ENCODE assay signal across 8 mouse cellular contexts in genomic region chr1:165104707-165105259, GRCm38 (mm10). TPM values are rescaled to one million over a fixed set of nuclear protein-coding genes. Genes with fewer than 3 reads are reported as not detected.
A peak's percentile ranks its signal among the peaks of the same experiment; 100 is the strongest.
DNase-seq lines count a peak whose midpoint lies in the region; ATAC-seq and TF ChIP-seq lines count a peak whose summit lies in the region.
"Had no signal": no experiment of that assay in that cellular context is flagged by ENCODE, and none has a peak within 500 bp of the region (broad histone marks: within the 10 kb centered on the region; RNA-seq: fewer than 3 reads in every experiment).

No protein-coding gene starts in this region.

- peak overlapping the region; percentile 80 for H3K27ac ChIP-seq in liver, postnatal 0 days (ENCODE audit: low read depth)

- no peaks in the 10 kb centered on the region for H3K27me3 ChIP-seq in liver, postnatal 0 days (ENCODE audit: insufficient read depth, low read length)

- no peaks in the 10 kb centered on the region for H3K9me3 ChIP-seq in liver, postnatal 0 days (ENCODE audit: low read length)

- H3K4me1 ChIP-seq in liver, postnatal 0 days (ENCODE audit: insufficient read depth), result peaks cover 11% of the 10 kb centered on the region

- 43% methylated on average over 7 of the region's 7 CpGs for WGBS in liver, postnatal 0 days (ENCODE audit: insufficient replicate concordance)

- peak overlapping the region; percentile 21; the same call in 1 of the 2 replicates for H3K9ac ChIP-seq in liver, postnatal 0 days (replicated peaks)

- peak overlapping the region; percentile 32 for H3K4me3 ChIP-seq in liver, postnatal 0 days (ENCODE audit: low read depth, low read length)

- no peak for TF ChIP-seq CTCF in liver, postnatal 0 days (IDR thresholded peaks at IDR 0.05; ENCODE audit: low read depth)

- H3K4me2 ChIP-seq in liver, postnatal 0 days (ENCODE audit: low read depth, low read length), result peak overlapping the region; percentile 70

- TF ChIP-seq EP300 in liver, postnatal 0 days (IDR thresholded peaks at IDR 0.05; ENCODE audit: low read depth), result peak; percentile 91

- ATAC-seq in liver, postnatal 0 days, result peak; percentile 88
- ATAC-seq in granulocyte monocyte progenitor cell, adult 5-6 weeks (replicated peaks; ENCODE audit: poor library complexity, severe bottlenecking), result no peak
- ATAC-seq in inflammation-experienced regulatory T-cells, adult 6 months, result no peak

- DNase-seq in spleen, adult 12 weeks (ENCODE audit: low spot score), result peak; percentile 62
- no peak for DNase-seq in spleen, adult 18-20 months
- peak; percentile 23 to 44 for DNase-seq in heart, postnatal 10 days
- peak; percentile 46 for DNase-seq in liver, postnatal 0 days
- no peak for DNase-seq in gastrocnemius, postnatal 4 days (ENCODE audit: low spot score in 2 of 2)

- no peaks in the 10 kb centered on the region for H3K36me3 ChIP-seq in liver, postnatal 0 days (replicated peaks; ENCODE audit: insufficient read depth, low read length)

- intact Hi-C loops in heart, postnatal 10 days (cut with DNase I), result no loop called here

RNA-seq across cellular contexts. Expression of gene Tbx19, which starts 55.8 kb away (rescaled TPM):
- not detected for total RNA-seq in heart, postnatal 10 days (2021)
- polyA plus RNA-seq in liver, postnatal 0 days (2015; fragmentation: Nextera tagmentation; extraction: Ambion mirVana), result 0.04 and 0.06 TPM in 2 replicates
- total RNA-seq in granulocyte monocyte progenitor cell, adult 5-6 weeks (2014; fragmentation: Nextera tagmentation), result not detected in 2 replicates
- not detected in 2 replicates for total RNA-seq in granulocyte monocyte progenitor cell, adult 5-6 weeks (2017)
- polyA plus RNA-seq in inflammation-experienced regulatory T-cells, adult 6 months (2017; shearing (Covaris generic)), result not detected
- total RNA-seq in gastrocnemius, postnatal 4 days (2021), result under 1 TPM; 0.16 to 0.17 TPM
- total RNA-seq: left cerebral cortex, postnatal 10 days had no signal

Comparison
In these comparisons a context has a peak if more than half of its experiments do, and no peak if none do; other contexts are left out.
1. DNase-seq: peak in spleen, adult 12 weeks (single experiment), heart, postnatal 10 days (2 of 2) and liver, postnatal 0 days (single experiment); none in spleen, adult 18-20 months (0 of 2) and gastrocnemius, postnatal 4 days (0 of 2).